Mouse (Mus musculus) erythroid progenitor cell, adult 5-6 weeks (primary cell): Measurements from ENCODE around the gene Afap1. TPM values are rescaled to one million over a fixed set of nuclear protein-coding genes. Genes with fewer than 3 reads are reported as not detected.

Experiments
- ATAC-seq: replicated peaks from 2 replicates; pipeline ENCODE4 v1.8.0; 2016; ENCODE audit warnings: moderate number of reproducible peaks, mild to moderate bottlenecking, moderate TSS enrichment, inconsistent platforms; ENCODE audit not compliant: poor library complexity, low FRiP score, severe bottlenecking
- total RNA-seq, 2 experiments: library from RNA; stranded (forward) in 1 of 2; stranded (reverse) in 1 of 2; fragments of 150-400 nt in 1 of 2; fragments of 186-747, 209-891 nt in 1 of 2; gene quantifications; 2 replicates each; pipeline versions ENCODE4 v1.2.3 to v1.2.4; 2015 to 2017; ENCODE audit warnings: low replicate concordance in 2 of 2

The Afap1 gene
- total RNA-seq, 2 experiments from 2014 or later, result 1.3 to 1.9 TPM

DNA sequence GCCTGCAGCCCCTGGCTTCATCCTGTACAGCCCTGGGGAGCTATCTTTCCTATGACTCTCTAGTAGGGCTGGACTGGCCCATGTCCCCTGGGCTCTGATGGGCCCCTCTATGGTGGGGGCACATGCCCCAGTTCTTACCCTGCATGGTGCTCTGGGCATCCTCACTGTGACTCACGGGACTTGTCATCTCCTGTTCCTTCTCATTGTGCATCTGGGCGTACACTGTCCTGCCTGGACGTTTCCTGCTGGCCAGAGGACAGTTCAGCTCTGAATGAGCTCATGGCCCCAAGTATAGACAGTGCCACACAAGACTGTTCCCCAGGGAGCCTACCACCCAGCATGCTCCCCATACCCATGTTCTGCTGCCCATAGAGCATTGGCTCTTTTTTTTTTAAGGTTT lies 128.0 kb downstream of the Afap1 start:
- no peak for ATAC-seq

DNA sequence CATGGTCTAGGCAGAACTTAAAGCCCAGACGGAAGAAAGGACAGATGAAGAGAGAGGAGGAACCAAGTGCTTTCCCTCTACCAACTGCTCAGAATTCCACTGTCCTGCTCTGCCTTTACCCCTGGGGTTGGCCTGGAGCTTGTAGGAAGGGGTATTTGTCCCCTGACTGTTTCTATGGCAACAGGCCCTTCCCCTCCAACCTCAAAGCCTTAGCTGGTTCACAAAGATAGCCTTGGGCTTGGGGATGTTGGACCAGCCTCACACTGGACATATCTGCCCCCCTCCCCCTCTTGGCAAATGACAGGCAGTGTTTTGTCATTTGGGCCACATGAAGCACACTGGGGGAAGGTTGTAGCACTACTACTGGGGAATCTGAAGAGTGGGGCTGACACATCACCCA lies 129.2 kb downstream of the Afap1 start:
- ATAC-seq, result no peak

DNA sequence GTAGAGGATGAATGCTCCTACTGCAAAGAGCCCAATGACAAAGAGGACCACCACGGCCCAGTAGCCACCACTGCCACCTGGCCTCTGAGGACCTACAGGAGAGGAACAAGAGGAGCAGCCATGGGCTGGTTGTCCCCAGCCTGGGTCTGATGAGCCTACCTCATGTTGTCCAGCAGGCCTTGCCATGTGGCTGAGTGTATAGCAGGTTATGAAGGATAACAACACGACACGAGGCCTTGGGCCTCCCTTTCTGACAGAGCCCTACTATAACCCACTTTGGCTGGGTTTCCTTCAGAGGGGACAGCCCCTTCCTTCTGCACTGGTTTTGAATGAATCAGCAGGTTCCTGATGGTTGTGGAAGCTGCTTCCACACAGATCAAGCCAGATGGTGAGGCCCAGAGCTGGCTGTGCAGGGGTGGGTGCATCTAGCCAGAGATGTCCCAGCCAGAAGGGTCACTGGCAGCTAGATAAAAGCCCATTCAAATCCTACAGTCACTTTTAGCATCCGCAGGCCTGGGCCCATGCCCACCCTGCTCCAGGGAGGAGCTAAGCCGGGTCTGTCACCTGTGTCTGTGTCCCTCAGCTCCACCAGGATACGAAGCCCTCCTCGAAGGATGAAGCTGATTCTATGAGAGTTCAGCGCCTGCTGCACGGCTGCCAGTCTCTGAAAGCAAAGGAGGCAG lies 131.0 kb downstream of the Afap1 start:
- ATAC-seq, result no peak

DNA sequence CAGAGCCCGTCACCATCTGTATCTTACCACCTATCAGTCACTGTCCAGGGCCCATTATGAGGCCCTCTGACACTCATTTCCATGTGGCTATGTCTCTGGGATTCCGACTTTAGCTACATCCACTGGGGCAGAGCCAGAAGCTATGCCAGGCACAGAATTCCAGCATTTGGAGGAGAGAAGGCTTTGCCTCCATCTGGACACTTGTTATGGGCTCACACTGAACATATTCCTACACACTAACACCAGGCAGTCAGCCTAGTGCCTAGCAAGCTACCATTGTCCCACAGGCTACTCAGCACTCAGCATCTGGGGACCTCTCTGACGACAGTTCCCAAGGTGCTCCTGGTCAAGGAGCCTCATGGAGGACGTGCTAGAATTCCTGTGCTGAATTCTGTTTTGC lies 132.0 kb downstream of the Afap1 start:
- no peak for ATAC-seq

DNA sequence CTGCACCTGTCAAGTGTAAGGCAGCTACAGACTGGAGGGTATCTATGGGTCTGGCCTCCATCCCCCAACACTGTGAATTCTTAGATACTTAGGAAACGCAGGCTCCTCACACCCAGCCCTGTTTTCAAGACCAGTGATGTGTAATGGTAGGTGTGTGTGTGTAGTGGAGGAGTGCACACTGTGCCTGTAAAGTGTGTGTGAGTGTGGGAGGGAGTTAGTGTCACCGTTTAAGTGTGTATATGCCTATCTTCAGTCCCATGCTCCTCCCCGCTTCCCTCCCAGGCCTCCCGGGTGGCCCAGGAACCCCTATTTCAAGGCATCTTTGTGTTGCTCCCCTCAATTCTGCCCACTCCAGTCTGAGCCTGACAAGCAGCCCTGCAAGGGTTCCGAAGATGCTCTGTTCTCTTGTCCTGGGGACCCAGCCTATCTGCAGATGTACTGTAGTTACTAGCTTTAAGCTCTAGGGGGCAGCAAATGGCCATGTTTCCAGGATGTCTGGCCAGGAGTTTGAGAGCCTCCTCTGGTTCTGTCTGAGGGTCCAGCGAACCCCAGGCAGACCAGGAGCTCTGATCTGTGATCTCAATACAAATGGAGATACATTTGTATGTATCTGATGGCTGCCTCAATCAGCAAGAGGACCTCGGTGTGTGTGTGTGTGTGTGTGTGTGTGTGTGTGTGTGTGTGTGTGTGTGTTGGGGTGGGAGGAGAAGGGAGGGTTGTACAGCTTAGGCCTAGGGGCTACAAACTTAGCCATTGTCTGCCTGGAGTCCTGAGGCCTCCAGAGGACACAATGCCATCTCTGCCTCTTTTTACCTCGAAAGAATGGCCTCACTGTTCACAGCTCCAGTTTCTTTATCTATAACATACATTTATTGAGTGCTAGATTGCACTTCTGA lies 140.7 kb downstream of the Afap1 start:
- 0 out of 2 replicates have a peak, but pooled peaks have one; percentile 27 for ATAC-seq

DNA sequence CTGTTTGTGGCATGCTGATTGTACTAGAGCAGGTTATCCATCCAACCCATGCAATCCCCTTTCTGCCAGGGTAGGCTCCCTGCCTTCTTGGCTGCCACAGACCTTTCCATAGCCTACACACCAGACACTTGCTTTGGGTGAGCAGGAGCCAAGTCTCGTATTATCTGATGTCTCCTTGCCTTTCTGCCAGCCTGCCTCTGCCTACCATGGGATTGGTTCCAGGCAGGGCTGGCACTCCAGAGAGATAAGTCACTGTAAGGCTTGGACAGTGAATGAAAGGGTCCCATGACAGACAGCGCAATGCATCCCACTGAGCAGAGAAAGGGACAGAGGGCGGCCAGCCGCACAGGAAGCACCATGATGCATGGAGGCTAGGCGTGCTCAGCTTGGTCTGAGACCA lies 146.5 kb downstream of the Afap1 start:
- no peak for ATAC-seq

DNA sequence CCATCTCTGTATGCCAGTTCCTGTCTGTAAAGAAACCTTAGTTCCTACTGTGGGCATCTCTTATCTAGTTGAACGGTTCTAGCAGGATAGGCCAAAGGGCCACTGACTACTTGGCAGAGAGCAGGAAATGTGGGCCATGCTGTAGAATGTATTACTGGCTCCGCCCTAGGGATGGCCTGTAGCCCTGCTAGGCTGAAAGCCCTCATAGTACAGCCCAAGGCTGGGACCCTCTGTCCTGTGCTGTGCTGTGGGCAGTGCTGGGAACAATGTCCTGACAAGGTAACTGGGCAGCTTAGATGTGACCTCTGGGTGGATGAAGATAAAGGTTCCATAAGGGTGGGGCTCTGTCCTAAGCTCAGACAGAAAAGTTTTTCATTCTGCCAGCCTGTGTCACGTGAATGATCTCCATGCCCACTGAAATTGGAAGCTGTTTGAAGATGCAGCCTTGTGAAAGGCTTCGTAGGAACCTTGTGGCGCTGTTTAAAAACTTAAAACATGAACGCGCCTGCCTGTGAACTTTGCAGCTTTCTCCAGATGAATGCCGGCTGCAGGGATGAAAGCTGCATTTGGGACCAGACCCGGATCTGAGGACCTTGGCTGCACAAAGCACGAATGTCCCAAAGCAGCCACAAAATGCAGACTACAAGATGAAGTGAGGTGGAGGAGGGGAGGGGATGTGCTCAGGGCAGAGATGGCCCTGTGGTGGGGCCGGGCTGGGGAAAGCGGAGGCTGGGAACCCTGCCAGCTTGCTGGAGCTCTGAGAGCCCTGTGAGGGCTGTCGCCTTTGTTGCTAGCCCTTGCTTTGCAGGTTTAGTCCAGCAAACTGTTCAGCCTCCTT lies 147.5 kb downstream of the Afap1 start:
- no peak for ATAC-seq

DNA sequence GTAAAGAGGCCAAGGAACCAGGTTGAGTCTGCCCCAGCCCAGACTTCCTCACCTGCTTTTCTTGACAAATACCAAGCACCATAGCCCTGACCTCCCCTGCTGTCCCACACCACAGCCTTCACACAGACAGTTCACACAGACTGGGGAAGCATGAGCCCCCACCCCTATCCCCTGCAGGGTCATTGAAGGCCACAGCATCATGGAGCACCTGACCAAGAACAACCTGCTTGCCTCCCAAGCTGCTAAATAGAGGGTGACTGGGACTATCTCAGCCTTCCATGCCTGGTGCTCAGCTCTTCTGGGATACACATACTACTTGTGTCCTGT lies 148.1 kb downstream of the Afap1 start:
- no peak for ATAC-seq

DNA sequence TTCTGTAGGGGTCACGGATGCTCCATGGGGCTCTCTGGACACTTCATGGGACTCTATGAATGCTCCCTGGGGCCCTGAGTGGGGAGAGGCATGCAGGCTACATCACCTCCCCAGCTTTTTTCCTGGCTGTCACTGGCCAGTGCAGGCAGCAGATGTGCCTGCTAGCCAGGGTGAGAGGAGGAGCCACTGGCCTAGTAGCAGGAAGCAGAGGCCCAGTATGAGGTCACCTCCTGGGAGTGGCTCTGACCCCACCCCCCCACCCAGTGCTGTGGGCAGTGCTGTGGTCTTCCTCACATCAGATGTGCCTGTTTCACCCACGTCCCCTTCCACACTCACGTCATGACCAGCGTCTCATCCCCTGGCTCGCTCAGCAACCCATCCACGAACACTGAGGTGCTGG lies 148.6 kb downstream of the Afap1 start:
- ATAC-seq, result no peak

DNA sequence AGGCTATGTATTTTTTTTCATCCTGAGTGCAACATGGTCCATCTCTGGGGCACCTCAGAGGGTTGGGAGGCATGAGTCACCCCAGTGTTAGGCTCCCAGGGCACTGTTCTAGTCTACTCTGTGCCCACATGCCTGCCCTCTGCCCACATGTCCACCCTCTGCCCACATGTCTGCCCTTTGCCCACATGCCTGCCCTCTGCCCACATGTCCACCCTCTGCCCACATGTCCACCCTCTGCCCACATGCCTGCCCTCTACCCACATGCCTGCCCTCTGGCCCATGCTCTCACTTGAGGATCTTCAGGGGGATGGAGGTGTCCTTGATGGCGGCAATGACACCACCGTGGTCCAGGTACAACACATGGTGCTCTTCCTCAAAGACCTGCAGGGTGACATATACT lies 150.0 kb downstream of the Afap1 start:
- ATAC-seq, result no peak

Other genes starting within 250 kb of the Afap1 start
- not detected in 2 replicates for gene Htra3, start 213.5 kb upstream of the Afap1 start, total RNA-seq (2015; ENCODE audit: low replicate concordance)
- not detected in 2 replicates for gene Htra3, start 213.5 kb upstream of the Afap1 start, total RNA-seq (2017; ENCODE audit: low replicate concordance)
- gene Sh3tc1, start 153.3 kb upstream of the Afap1 start, total RNA-seq (2015; ENCODE audit: low replicate concordance), result 0.36 TPM in 1 of 2 replicates, not detected in the other
- 0.90 and 1.6 TPM in 2 replicates for gene Sh3tc1, start 153.3 kb upstream of the Afap1 start, total RNA-seq (2017; ENCODE audit: low replicate concordance)
- gene Ablim2, start 135.4 kb upstream of the Afap1 start, total RNA-seq (2015; ENCODE audit: low replicate concordance), result not detected in 2 replicates
- gene Ablim2, start 135.4 kb upstream of the Afap1 start, total RNA-seq (2017; ENCODE audit: low replicate concordance), result not detected in 2 replicates